Mouse (Mus musculus) left cerebral cortex, adult 2 months (tissue): ENCODE measurements around the gene Wasf3. TPM values are rescaled to one million over a fixed set of nuclear protein-coding genes. Genes with fewer than 3 reads are reported as not detected.
"Not testable (repeated sequence)": the region's sequence is repeated elsewhere in the genome, so short reads cannot be mapped to it uniquely, and the experiment has no call there.

Experiments
- DNase-seq, 2 experiments: peaks; one replicate each; pipeline ENCODE4 v3.0.0; 2021 to 2022; ENCODE audit warnings: low spot score in 2 of 2, mixed read lengths in 1 of 2; ENCODE audit errors: extremely low spot score in 1 of 2
- H3K27ac ChIP-seq: fragments of 200-600 bp; 2 replicates; pipeline ENCODE4 v1.8.1; 2022
- H3K4me3 ChIP-seq: fragments of 200-600 bp; 2 replicates; pipeline ENCODE4 v1.8.1; 2022
- CTCF ChIP-seq: fragments of 200-600 bp; IDR thresholded peaks from 2 replicates; pipeline ENCODE4 v1.8.1; 2022; ENCODE audit warnings: antibody characterized with exemption, mild to moderate bottlenecking, moderate library complexity
- intact Hi-C: fragments of 180-260 bp; cut with DNase I; formaldehyde crosslinking; loops from one replicate; pipeline ENCODE4 v1.15.1; 2025
- total RNA-seq, 2 experiments: library from RNA; stranded (reverse); gene quantifications; 2 replicates each; pipeline ENCODE4 v1.2.3; 2021

Gene Wasf3
- total RNA-seq, 2 experiments from 2014 or later: 90.3 to 93.9 TPM

DNA sequence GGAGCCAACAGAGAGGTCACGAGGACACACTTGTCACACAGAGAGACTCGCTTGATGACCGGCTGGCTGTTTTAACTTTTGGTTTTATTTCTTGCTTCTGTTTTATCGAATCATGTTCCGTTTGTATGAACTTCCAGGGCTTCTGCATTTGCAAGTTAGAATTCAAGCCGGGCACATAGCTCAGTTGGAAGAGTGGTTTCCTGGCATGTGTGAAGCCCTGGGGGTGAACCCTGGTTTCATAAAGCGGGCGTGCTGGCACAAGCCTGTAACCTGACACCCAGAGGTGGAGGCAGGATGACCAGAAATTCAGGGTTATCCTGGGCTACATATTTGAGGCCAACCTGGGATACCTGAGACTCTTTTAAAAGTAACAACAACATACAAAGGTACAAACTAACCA lies 76.8 kb downstream of the Wasf3 start:
- no peak for DNase-seq
- no peak overlapping the region for H3K4me3 ChIP-seq
- H3K27ac ChIP-seq: no peak overlapping the region
- intact Hi-C loops: no loop called here
- TF ChIP-seq CTCF: no peak

DNA sequence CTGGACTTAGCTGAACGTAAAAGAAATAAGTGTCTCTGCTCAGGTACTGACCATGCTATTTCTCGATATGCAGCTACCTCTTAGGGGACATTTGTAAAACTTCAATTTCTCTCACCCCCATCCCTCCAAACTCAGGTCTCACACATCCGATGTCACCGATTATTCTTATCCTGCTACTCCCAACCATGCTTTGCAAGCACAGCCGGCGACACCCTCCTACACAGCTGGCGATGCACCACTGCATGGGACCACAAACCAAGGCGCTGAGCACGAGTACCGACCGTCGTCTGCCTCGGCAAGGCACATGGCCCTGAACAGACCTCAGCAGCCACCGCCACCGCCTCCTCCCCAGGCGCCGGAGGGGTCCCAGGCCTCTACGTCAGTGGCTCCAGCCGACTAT lies 81.9 kb downstream of the Wasf3 start:
- intact Hi-C loops: no loop called here
- no peak for DNase-seq
- Histone ChIP-seq H3K27ac (no peak overlapping the region), H3K4me3 (no peak overlapping the region)
- no peak for TF ChIP-seq CTCF

DNA sequence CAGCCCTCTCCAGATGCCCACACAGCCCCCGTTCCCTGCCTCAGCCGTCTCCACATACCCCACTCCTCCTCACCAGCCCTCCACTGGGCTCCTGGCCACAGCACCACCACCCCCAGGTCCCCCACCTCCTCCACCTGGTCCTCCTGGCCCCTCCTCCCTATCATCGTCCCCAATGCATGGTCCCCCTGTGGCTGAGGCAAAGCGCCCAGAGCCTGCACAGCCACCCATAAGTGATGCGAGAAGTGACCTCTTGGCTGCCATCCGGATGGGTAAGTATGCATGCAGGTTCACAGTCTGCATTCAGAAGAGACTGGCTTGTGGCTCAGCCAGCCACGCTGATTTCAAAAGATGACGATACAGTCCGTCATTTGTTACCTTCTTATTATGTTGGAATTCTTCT lies 83.5 kb downstream of the Wasf3 start:
- TF ChIP-seq CTCF: no peak
- intact Hi-C loops: no loop called here
- Histone ChIP-seq H3K27ac (no peak overlapping the region), H3K4me3 (no peak overlapping the region)
- no peak for DNase-seq

DNA sequence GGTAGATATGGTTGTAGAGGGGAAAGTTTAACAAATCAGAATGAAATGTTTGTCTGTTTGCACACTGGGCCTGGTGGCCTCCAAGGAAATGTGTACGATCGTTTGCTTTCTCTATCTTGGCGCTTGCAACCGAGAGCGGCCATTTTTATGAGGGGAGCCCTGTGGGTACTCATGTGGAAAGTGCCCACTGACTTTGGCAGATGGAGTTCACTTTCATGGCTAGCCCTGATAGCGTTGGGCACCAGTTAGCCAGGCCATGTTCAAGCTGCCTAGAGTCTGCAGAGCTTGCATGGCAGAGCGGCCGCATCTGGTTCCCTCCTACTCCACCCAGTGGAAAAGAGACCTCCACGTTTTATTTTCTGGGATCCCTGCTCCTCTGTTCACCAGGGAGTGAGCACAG lies 86.0 kb downstream of the Wasf3 start:
- intact Hi-C loops: loop anchor here (5.0 to 10.0 kb wide), 2 partner anchors 139 to 276 kb away; no protein-coding TSS in a partner anchor
- H3K4me3 ChIP-seq: no peak overlapping the region
- H3K27ac ChIP-seq: no peak overlapping the region
- no peak for DNase-seq
- TF ChIP-seq CTCF: no peak

DNA sequence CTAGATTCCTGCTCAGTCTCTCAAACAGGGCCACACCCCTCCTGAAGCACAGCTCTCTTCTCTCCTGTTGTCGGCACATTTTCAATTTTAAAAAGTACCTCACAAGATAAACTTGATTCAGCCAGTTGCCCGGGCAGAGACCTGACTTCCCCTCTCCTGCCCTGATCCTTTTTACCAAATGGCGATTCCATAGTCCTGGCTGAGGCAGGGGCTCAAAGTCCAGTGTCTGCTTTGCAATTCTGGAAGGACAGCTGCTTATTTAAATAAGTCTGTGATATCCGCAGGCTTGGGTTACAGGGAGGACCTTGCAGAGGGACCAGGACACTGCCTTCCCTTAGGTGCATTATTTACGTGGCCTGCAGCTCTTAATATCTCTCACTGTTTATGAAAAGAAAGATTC lies 86.5 kb downstream of the Wasf3 start:
- no peak for DNase-seq
- no peak for TF ChIP-seq CTCF
- Histone ChIP-seq H3K4me3 (no peak overlapping the region), H3K27ac (no peak overlapping the region)
- intact Hi-C loops: loop anchor here (5.0 to 10.0 kb wide), 2 partner anchors 139 to 277 kb away; no protein-coding TSS in a partner anchor

DNA sequence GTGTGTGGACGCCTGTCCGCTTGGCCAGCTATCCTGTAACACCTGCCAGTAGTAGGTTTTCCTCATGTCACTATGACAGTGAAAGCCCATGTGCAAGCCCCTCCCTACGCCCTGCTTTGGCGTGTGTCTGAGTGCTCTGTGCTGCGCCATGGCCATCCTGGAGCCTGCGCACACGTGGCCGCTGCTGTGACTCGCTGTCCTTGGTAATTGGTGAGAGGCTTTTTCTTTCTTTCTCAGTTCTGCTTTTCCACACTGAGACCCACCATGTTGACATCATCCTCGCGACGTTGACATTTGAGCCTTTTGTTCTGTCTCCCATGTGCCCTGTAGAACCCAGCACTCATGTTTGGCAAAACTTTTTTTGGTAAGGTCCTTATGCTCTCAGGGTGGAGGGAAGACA lies 87.0 kb downstream of the Wasf3 start:
- Histone ChIP-seq H3K4me3 (no peak overlapping the region), H3K27ac (no peak overlapping the region)
- TF ChIP-seq CTCF: no peak
- intact Hi-C loops: loop anchor here (2.0 to 10.0 kb wide), 3 partner anchors 87 to 277 kb away; partner anchors contain the start of gene Wasf3
- DNase-seq: no peak

DNA sequence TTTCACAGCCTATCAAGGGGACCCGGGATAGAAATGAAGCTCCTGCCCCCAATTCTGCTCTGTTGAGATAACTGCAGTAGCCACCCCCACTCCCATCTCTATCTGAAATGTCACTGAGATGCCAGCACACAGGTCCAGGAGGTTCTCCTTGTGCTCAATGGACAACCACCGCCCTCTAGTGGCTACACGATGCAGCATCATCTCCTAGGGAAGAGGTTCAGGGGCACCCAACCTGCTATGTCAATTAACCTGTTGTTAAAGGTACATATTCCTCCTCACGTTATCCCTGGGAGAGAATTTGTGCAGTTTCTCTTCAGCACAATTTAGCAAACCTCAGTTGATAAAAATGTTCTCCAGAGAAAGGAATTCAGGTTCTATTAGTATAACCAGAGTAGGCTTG lies 94.8 kb downstream of the Wasf3 start:
- not testable (repeated sequence) for H3K27ac ChIP-seq, H3K4me3 ChIP-seq
- TF ChIP-seq CTCF: peak; percentile 64
- intact Hi-C loops: loop anchor here (10.0 kb wide), 1 partner anchor 285 kb away; no protein-coding TSS in a partner anchor
- DNase-seq: peak; percentile 36 to 52

DNA sequence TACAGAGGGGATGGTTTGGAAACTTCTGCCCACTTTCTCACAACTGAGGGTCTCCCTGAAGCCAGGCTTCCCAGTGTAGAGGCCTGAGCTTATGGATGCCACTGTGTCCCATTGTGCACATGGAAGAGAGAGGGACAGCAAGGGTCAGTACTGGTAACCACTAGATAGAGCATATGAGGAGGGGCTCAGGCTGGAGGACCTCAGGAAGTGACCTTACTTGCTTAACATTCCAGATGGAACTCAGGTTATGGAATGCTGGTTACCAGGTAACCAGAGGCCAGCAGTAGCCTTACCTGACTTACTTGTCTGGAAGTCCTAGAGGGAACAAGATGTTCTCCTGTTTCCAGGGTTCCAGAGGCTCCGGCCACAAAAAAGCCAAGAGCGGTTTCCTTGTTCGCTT lies 96.9 kb downstream of the Wasf3 start, which contains the start of gene Gm6408:
Gm6408 (plus strand) TSS at position 301 of the 400 bp plus-strand sequence.
- H3K4me3 ChIP-seq, intact Hi-C loops, H3K27ac ChIP-seq, DNase-seq: not testable (repeated sequence)

DNA sequence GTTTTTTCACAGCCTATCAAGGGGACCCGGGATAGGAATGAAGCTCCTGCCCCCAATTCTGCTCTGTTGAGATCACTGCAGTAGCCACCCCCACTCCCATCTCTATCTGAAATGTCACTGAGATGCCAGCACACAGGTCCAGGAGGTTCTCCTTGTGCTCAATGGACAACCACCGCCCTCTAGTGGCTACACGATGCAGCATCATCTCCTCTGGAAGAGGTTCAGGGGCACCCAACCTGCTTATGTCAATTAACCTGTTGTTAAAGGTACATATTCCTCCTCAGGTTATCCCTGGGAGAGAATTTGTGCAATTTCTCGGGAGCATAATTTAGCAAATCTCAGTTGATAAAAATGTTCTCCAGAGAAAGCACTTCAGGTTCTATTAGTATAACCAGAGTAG lies 104.2 kb downstream of the Wasf3 start:
- DNase-seq: peak; percentile 37 to 44
- H3K4me3 ChIP-seq, H3K27ac ChIP-seq, intact Hi-C loops: not testable (repeated sequence)
- TF ChIP-seq CTCF: peak; percentile 45

DNA sequence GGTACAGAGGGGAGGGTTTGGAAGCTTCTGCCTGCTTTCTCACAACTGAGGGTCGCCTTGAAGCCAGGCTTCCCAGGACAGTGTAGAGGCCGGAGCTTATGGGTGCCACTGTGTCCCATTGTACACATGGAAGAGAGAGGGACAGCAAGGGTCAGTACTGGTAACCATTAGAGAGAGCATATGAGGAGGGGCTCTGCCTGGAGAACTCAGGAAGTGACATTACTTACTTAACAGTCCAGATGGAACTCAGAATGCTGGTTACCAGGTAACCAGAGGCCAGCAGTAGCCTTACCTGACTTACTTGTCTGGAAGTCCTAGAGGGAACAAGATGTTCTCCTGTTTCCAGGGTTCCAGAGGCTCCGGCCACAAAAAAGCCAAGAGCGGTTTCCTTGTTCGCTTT lies 106.3 kb downstream of the Wasf3 start, which contains the start of gene Gm6370:
Gm6370 (plus strand) TSS at position 301 of the 400 bp plus-strand sequence.
- DNase-seq, H3K27ac ChIP-seq, H3K4me3 ChIP-seq, intact Hi-C loops: not testable (repeated sequence)

DNA sequence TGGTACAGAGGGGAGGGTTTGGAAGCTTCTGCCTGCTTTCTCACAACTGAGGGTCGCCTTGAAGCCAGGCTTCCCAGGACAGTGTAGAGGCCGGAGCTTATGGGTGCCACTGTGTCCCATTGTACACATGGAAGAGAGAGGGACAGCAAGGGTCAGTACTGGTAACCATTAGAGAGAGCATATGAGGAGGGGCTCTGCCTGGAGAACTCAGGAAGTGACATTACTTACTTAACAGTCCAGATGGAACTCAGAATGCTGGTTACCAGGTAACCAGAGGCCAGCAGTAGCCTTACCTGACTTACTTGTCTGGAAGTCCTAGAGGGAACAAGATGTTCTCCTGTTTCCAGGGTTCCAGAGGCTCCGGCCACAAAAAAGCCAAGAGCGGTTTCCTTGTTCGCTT lies 117.3 kb downstream of the Wasf3 start, which contains the start of gene 4930449I24Rik:
4930449I24Rik (plus strand) TSS at position 301 of the 400 bp plus-strand sequence.
- intact Hi-C loops: not testable (repeated sequence)

DNA sequence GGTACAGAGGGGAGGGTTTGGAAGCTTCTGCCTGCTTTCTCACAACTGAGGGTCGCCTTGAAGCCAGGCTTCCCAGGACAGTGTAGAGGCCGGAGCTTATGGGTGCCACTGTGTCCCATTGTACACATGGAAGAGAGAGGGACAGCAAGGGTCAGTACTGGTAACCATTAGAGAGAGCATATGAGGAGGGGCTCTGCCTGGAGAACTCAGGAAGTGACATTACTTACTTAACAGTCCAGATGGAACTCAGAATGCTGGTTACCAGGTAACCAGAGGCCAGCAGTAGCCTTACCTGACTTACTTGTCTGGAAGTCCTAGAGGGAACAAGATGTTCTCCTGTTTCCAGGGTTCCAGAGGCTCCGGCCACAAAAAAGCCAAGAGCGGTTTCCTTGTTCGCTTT lies 129.0 kb downstream of the Wasf3 start, which contains the start of gene Gm3402:
Gm3402 (plus strand) TSS at position 301 of the 400 bp plus-strand sequence.
- H3K4me3 ChIP-seq, H3K27ac ChIP-seq, intact Hi-C loops, DNase-seq: not testable (repeated sequence)

More for the DNA sequence above, 117.3 kb downstream of the Wasf3 start, which contains the start of gene 4930449I24Rik:
- H3K27ac ChIP-seq, DNase-seq, H3K4me3 ChIP-seq: not testable (repeated sequence)

Other genes starting within 250 kb of the Wasf3 start
- gene Gm5565, start 224.4 kb upstream of the Wasf3 start, total RNA-seq: not detected
- not detected for gene Gm6309, start 214.3 kb upstream of the Wasf3 start, total RNA-seq
- gene 1700001J03Rik, start 199.7 kb upstream of the Wasf3 start, total RNA-seq: 1 to 10 TPM; 1.2 to 1.7 TPM
- gene Rnf6, start 163.4 kb upstream of the Wasf3 start, total RNA-seq: 10 to 100 TPM; 76.0 to 80.1 TPM
- gene Cdk8, start 153.8 kb upstream of the Wasf3 start, total RNA-seq: 10 to 100 TPM; 42.6 to 44.0 TPM
- not detected for gene Gm6408, start 97.0 kb downstream of the Wasf3 start, total RNA-seq
- not detected for gene Gm6370, start 106.4 kb downstream of the Wasf3 start, total RNA-seq
- gene 4930449I24Rik, start 117.4 kb downstream of the Wasf3 start, total RNA-seq: not detected
- not detected for gene Gm3402, start 129.1 kb downstream of the Wasf3 start, total RNA-seq
- not detected for gene Gm3404, start 140.8 kb downstream of the Wasf3 start, total RNA-seq
- gene Gm3409, start 152.7 kb downstream of the Wasf3 start, total RNA-seq: not detected
- gene Gm3415, start 171.2 kb downstream of the Wasf3 start, total RNA-seq: not detected
- 10 to 100 TPM; 26.7 to 27.7 TPM for gene Gpr12, start 200.3 kb downstream of the Wasf3 start, total RNA-seq